Mouse (Mus musculus) lung, adult 2 months (tissue): ENCODE data around the gene Pde10a. TPM values are rescaled to one million over a fixed set of nuclear protein-coding genes. Genes with fewer than 3 reads are reported as not detected.

Experiments
- DNase-seq: peaks from one replicate; pipeline ENCODE4 v3.0.0; 2022
- H3K4me1 ChIP-seq: fragments of 200-500 bp; 2 replicates; pipeline ENCODE4 v1.6.1; 2011; ENCODE audit warnings: low read length; ENCODE audit not compliant: control insufficient read depth, insufficient read depth
- H3K4me3 ChIP-seq: fragments of 200-500 bp; replicated peaks from 2 replicates; pipeline ENCODE3; 2011; ENCODE audit warnings: low read depth, mild to moderate bottlenecking, control low read depth, low read length; ENCODE audit errors: extremely low read depth
- CTCF ChIP-seq: fragments of 200-500 bp; IDR thresholded peaks from 2 replicates; pipeline ENCODE4 v1.5.1; 2011; ENCODE audit warnings: mild to moderate bottlenecking, low read length, control low read depth; ENCODE audit not compliant: insufficient read depth
- POLR2A ChIP-seq: fragments of 200-500 bp; IDR thresholded peaks from 2 replicates; pipeline ENCODE4 v1.6.1; 2011; ENCODE audit warnings: low read depth, mild to moderate bottlenecking, control low read depth, low read length, borderline replicate concordance; ENCODE audit errors: extremely low read depth
- WGBS: fragments of 180-500 bp; shearing (Covaris S2); methylation state at CpG from one replicate; pipeline ENCODE4 v1.1.7; 2018; 5-methylcytosine and 5-hydroxymethylcytosine counted together
- polyA plus RNA-seq: library from polyadenylated mRNA; depleted of rRNA; stranded (reverse); fragments of >200 nt; gene quantifications from 2 replicates; pipeline ENCODE4 v1.2.3, GENCODE M21; 2012

The Pde10a gene
- polyA plus RNA-seq, 1 experiment = 0.62 TPM

DNA sequence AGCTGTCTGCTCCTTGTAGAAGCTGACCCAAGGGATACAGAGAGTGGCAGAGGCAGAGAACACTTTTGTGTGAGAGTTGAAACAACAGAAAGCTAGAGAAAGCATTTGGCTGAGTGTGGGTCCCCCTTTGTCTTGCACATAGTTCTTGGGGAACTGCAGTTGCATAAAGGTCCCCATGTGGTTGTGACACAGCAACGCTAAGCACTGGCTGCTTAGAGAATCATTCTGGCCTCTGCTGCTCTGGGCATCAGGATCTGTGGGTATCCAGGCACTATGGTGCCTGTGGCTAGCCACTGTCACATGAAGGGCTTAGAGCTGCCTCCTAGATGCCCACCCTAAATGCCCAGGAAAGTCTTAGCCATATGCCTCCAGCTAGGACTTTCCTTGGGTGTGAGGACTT, 27.0 kb upstream of the Pde10a start:
- H3K4me3 ChIP-seq = no peak overlapping the region
- no peak for DNase-seq
- H3K4me1 ChIP-seq = no peaks in the 10 kb centered on the region
- 61% methylated on average over 1 of the region's 1 CpGs for WGBS
- TF ChIP-seq POLR2A = no peak
- TF ChIP-seq CTCF = no peak

DNA sequence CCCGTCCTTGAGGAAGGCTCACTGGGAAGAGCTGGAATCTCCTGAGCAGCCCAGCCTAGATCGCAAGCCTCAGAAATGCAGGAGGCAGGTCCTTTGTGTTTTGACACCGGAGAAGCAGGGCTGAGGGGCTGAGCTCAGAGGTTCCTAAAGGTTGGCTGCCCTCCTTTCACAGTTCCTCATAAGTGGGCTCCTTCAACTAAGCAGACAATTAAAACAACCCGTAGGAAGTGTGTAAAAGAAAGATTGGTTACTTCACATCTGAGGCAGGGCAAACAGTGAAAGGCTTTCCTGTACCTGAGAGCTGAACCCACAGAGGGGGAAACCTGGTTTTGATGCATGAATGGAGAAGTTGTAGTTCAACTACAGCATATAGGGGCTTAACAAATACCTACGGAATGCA, 26.5 kb upstream of the Pde10a start:
- no peaks in the 10 kb centered on the region for H3K4me1 ChIP-seq
- H3K4me3 ChIP-seq = no peak overlapping the region
- no peak for DNase-seq
- WGBS = 47% methylated on average over 5 of the region's 5 CpGs
- no peak for TF ChIP-seq CTCF
- TF ChIP-seq POLR2A = no peak

DNA sequence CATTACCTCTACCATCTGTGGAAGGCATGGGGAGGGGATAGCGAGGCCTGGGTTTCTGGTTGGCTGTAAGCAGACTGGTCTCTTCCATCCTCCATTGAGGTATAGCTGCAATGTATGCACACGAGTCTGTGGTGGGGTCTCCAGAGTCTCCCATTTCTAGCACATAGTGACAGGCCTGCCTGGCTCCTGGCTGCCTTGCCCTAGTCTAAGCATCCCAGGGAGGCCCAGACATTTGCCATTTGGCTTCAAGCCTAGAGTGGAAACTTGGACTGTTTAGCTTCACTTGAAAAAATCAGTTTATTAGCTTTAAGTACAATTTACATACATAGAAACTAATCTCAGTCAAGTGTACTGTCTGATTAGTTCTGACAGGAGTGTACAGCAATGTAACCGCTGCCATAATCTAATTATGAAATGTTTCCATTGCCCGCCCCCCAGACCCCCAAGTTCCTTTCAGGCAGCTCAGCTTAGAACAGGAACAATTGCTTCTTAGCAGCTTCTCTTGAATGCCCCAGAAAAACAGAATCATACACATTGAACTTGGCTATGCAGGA, 25.5 kb upstream of the Pde10a start:
- 59% methylated on average over 4 of the region's 4 CpGs for WGBS
- TF ChIP-seq CTCF = no peak
- no peak for TF ChIP-seq POLR2A
- H3K4me3 ChIP-seq = no peak overlapping the region
- H3K4me1 ChIP-seq = no peaks in the 10 kb centered on the region
- no peak for DNase-seq

DNA sequence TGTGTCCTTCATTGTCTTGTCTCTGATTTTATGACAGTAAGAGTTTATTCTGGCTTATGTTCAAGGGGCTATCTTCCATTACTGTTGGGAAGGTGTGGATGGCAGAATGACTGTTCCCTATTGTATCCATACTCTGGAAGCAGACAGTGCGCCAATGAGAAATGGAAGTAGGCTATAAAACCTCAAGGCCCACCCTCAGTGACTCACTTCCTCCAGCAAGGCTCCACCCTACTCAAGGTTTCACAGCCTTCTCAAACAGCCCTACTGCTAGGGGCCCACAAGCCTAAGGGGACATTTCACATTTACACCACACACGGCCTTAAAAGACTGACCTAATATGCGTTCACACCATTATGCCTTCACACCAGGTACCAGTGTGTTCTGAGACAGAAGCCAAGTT, 20.8 kb upstream of the Pde10a start:
- no peak for DNase-seq
- TF ChIP-seq POLR2A = no peak
- TF ChIP-seq CTCF = no peak
- H3K4me3 ChIP-seq = no peak overlapping the region
- WGBS = 83% methylated on average over 3 of the region's 3 CpGs
- no peaks in the 10 kb centered on the region for H3K4me1 ChIP-seq

DNA sequence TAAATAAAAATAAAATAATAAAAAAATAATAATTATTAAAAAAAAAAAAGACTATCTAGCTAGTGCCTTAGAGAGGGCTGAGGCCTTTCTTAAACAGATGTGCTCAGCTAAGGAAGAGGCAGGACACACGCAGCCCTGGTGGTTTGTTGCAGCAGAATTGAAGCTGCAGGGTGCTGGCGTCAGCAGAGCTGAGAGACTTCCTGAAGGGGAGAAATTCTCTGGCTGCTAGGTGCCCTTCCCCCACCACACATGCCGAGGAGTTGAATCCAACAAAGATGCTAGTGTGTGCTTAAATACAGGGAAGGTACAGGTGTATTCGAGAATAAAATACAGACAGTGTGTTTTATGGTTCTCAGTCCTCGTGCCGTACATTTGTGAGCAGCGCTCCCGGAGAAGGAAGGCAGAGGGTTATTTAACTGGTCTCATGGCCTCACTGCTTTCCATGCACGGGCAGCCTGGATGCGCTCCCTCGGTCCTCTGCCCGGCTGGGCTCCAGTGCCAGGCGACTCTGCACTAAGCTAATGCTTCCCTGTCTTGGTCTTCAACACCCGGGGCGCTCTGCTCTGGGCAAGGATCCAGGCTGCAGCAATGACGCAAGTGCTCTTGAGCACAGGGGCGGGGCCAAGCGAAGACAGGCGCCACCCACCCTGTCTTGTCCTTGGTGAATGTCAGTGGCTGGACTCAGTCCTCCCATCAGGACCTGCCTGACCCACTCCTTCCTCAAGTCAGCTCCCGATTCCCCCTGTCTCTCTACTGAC, 19.3 kb upstream of the Pde10a start:
- 1% methylated on average over 20 of the region's 20 CpGs for WGBS
- Histone ChIP-seq H3K4me1 (no peaks in the 10 kb centered on the region), H3K4me3 (no peak overlapping the region)
- peak; percentile 54 for DNase-seq
- TF ChIP-seq POLR2A = no peak

DNA sequence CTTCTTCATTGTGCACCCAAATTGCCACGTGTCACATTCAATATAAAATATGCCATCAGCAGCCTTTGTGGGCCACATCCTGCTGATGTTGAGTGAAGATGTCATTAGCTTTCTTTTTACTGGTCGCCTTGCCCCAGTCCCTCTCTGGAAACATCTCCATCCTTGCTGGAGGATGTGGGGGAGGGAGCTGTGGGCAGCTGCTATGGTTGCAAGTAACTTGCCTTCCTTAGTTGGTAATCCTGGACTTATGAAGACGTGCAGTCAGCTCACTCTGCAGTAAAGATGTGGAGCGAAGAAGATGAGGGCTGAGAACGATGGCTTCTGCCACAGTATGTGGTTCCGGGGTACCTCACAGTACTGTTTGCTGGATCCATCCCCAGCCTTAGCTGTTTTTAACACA, 18.4 kb upstream of the Pde10a start:
- DNase-seq = no peak
- H3K4me3 ChIP-seq = no peak overlapping the region
- no peaks in the 10 kb centered on the region for H3K4me1 ChIP-seq
- no peak for TF ChIP-seq CTCF
- no peak for TF ChIP-seq POLR2A
- WGBS = 53% methylated on average over 6 of the region's 6 CpGs

DNA sequence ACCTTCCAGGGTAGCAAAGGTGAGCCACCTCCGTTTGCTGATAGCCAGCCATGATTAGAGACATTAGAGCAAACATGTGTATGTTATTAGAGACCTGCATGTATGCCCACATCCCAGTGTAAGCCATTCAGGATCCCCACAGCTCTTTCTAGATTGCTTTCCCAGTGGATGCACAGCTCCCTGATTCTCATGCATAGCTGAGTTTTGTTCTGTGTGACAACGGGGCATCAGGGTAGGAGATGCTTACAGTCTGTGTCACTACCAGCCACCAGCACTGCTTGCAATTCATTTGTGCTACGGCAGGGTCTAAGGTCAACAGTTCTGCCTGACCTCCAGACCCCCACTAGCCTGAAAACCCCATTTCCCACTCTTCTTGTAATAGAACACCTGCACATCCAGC, 17.5 kb upstream of the Pde10a start:
- H3K4me3 ChIP-seq = no peak overlapping the region
- DNase-seq = no peak
- TF ChIP-seq CTCF (no peak), POLR2A (no peak)
- H3K4me1 ChIP-seq = no peaks in the 10 kb centered on the region
- WGBS = 16% methylated on average over 3 of the region's 3 CpGs

DNA sequence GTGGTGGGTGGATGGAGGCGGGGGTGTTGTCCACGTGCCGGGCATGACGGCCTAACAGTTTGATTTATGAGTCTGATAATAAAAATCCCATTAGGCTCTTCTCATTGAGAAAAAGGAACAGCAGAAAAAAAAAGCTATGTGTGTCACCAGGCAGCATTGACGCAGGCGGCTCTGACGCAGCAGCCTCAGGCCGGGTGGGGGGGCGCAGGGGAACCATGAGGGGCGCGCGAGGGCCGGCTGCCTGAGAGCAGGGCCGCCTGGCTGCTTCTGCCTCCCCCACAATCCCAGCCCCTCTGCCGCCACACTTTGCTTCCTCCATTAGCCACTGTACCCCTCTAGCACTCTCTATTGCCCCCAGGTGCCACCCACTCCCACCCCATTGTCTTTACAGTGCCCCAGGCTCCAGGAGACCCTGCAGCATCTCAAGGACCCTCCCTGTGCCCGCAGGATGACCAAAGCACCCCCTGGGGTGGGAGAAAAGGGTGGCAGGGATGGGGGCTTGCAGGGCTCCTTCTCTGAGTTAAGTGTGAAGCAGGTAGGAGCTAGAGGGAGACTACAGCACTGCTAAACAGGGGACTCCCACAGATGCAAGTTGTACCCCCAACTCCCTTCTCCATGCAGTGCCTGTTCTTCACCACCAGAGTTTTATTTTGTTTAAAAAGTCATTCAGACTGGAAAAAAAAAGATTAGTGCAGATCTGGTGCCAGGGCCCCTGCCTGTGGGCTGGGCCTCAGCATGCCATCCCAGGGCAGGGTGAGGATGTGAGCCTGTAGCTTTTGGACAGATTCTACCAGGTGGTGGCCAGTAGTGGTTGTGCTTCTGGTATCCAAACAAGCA, 16.6 kb upstream of the Pde10a start:
- TF ChIP-seq CTCF = no peak
- TF ChIP-seq POLR2A = no peak
- Histone ChIP-seq H3K4me3 (no peak overlapping the region), H3K4me1 (no peaks in the 10 kb centered on the region)
- DNase-seq = no peak
- 4% methylated on average over 16 of the region's 16 CpGs for WGBS

DNA sequence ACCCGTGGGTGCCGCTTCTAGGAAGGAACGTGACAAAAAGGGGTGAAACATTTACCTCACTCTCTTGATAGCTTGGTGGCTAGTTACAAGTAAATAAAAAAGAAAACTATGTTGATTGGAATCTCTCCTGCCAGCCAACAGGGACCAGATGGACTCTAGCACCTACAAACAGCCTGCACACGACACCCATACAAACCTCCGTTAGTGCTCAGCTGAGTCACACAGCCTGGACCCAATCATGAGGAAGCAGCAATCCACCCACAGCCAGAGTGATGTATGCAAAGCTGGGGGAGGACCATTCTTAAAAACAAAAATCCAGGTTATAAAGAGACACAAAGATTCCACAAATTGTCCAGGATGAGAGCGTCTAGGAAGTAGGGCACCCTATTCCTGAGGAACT, 9.2 kb upstream of the Pde10a start:
- 73% methylated on average over 6 of the region's 6 CpGs for WGBS
- no peak overlapping the region for H3K4me3 ChIP-seq
- DNase-seq = no peak
- no peaks in the 10 kb centered on the region for H3K4me1 ChIP-seq
- no peak for TF ChIP-seq CTCF
- TF ChIP-seq POLR2A = no peak

DNA sequence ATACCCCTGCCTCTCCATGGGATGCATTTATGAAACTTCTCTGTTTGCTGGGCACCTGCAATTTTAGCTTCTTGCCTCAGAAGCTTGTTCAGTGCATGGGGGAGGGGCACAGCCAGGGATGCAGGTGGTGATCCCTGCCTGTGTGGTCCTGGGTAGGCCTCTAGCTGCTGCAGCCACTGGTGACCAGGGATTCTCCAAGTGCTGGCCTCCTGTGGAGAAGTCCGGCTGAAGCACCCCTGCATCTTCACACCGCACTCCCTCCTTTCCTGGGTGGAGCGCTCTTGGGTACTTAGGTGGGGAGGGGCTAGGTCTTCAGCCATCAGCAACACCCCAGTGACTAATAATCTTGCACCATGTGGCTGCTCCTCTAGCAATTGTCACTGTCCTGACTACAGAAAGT, 1.2 kb upstream of the Pde10a start:
- no peak overlapping the region for H3K4me3 ChIP-seq
- peaks cover 5% of the 10 kb centered on the region; the same call in 1 of the 2 replicates for H3K4me1 ChIP-seq
- 24% methylated on average over 3 of the region's 3 CpGs for WGBS
- DNase-seq = no peak
- no peak for TF ChIP-seq CTCF
- no peak for TF ChIP-seq POLR2A
